Mouse (Mus musculus) ES-Bruce4 (cell line): ENCODE measurements around the gene Nelfe. TPM values are rescaled to one million over a fixed set of nuclear protein-coding genes. Genes with fewer than 3 reads are reported as not detected.
A peak's percentile ranks its signal among the peaks of the same experiment; 100 is the strongest.
"Not testable (repeated sequence)": the region's sequence is repeated elsewhere in the genome, so short reads cannot be mapped to it uniquely, and the experiment has no call there.

Experiments
- H3K27ac ChIP-seq: 2 replicates; pipeline ENCODE4 v1.5.1; 2012; ENCODE audit warnings: low read length, inconsistent platforms; ENCODE audit not compliant: insufficient read depth
- H3K27me3 ChIP-seq: 2 replicates; pipeline ENCODE4 v1.6.1; 2012; ENCODE audit warnings: mild to moderate bottlenecking, low read length, inconsistent platforms; ENCODE audit not compliant: control insufficient read depth, poor library complexity, insufficient read depth, severe bottlenecking
- H3K36me3 ChIP-seq: 2 replicates; pipeline ENCODE4 v1.6.1; 2012; ENCODE audit warnings: inconsistent platforms, mild to moderate bottlenecking, low read length, moderate library complexity; ENCODE audit not compliant: control insufficient read depth, poor library complexity, insufficient read depth, severe bottlenecking
- H3K4me1 ChIP-seq: one replicate; pipeline ENCODE4 v1.8.1; 2011; ENCODE audit warnings: low read length; ENCODE audit not compliant: control insufficient read depth, insufficient read depth
- H3K4me3 ChIP-seq: 2 replicates; pipeline ENCODE4 v1.5.1; 2011; ENCODE audit warnings: low read depth, mild to moderate bottlenecking, low read length
- H3K9ac ChIP-seq: 2 replicates; pipeline ENCODE4 v1.6.1; 2012; ENCODE audit warnings: low read depth, mild to moderate bottlenecking, inconsistent platforms; ENCODE audit not compliant: poor library complexity, severe bottlenecking
- H3K9me3 ChIP-seq: replicated peaks from 2 replicates; pipeline ENCODE4 v1.6.1; 2012; ENCODE audit warnings: mild to moderate bottlenecking, low read length, inconsistent platforms; ENCODE audit not compliant: control insufficient read depth, poor library complexity, insufficient read depth, severe bottlenecking
- CTCF ChIP-seq: IDR thresholded peaks from one replicate; pipeline ENCODE4 v1.8.1; 2011; ENCODE audit warnings: low read depth, low read length
- EP300 ChIP-seq: IDR thresholded peaks from 2 replicates; pipeline ENCODE4 v1.6.1; 2011; ENCODE audit warnings: low read depth, low read length; ENCODE audit not compliant: insufficient read depth
- POLR2A ChIP-seq: IDR thresholded peaks from one replicate; pipeline ENCODE4 v1.8.1; 2011; ENCODE audit warnings: low read length; ENCODE audit not compliant: insufficient read depth
- polyA plus RNA-seq: library from polyadenylated mRNA; stranded (reverse); fragments of >200 nt; gene quantifications from 2 replicates; pipeline ENCODE4 v1.2.4, GENCODE M21; 2011; ENCODE audit warnings: low read depth; ENCODE audit not compliant: missing spikeins, insufficient read depth, insufficient read length

Gene Nelfe
- polyA plus RNA-seq, 1 experiment, result 53.0 TPM

- Histone ChIP-seq H3K27me3 (no peaks in the 10 kb centered on the region), H3K36me3 (no peaks in the 10 kb centered on the region), H3K4me3 (no peak overlapping the region), H3K9me3 (no peaks in the 10 kb centered on the region), H3K4me1 (no peaks in the 10 kb centered on the region), H3K27ac (no peak overlapping the region), H3K9ac (no peak overlapping the region)
- TF ChIP-seq CTCF (no peak), EP300 (no peak), POLR2A (no peak)
These were observed 43.0 kb upstream of the Nelfe start for GRCm38 (mm10) chr17:34807176-34807575.

GRCm38 (mm10) chr17:34808599-34809205, 41.5 kb upstream of the Nelfe start:
- TF ChIP-seq EP300, result no peak
- TF ChIP-seq POLR2A, result no peak
- TF ChIP-seq CTCF, result no peak
- Histone ChIP-seq H3K4me1 (no peaks in the 10 kb centered on the region), H3K36me3 (no peaks in the 10 kb centered on the region), H3K9ac (no peak overlapping the region), H3K27ac (no peak overlapping the region), H3K27me3 (no peaks in the 10 kb centered on the region), H3K9me3 (no peaks in the 10 kb centered on the region), H3K4me3 (no peak overlapping the region)

- H3K36me3 ChIP-seq, H3K4me1 ChIP-seq, H3K9me3 ChIP-seq, H3K9ac ChIP-seq, H3K27me3 ChIP-seq, H3K27ac ChIP-seq, H3K4me3 ChIP-seq: not testable (repeated sequence)
These were observed 39.8 kb upstream of the Nelfe start for GRCm38 (mm10) chr17:34810411-34810810.

GRCm38 (mm10) chr17:34810811-34811210, 39.4 kb upstream of the Nelfe start:
- H3K4me3 ChIP-seq, H3K27ac ChIP-seq, H3K36me3 ChIP-seq, H3K9me3 ChIP-seq, H3K4me1 ChIP-seq, H3K9ac ChIP-seq, H3K27me3 ChIP-seq: not testable (repeated sequence)

- Histone ChIP-seq H3K4me1 (no peaks in the 10 kb centered on the region), H3K4me3 (no peak overlapping the region), H3K9ac (no peak overlapping the region), H3K36me3 (no peaks in the 10 kb centered on the region), H3K27me3 (no peaks in the 10 kb centered on the region), H3K27ac (no peak overlapping the region), H3K9me3 (no peaks in the 10 kb centered on the region)
- no peak for TF ChIP-seq POLR2A
- no peak for TF ChIP-seq EP300
- no peak for TF ChIP-seq CTCF
These were observed 38.9 kb upstream of the Nelfe start for GRCm38 (mm10) chr17:34811275-34811674.

- TF ChIP-seq CTCF, result peak; percentile 75
- not testable (repeated sequence) for H3K9ac ChIP-seq, H3K4me3 ChIP-seq, H3K36me3 ChIP-seq, H3K9me3 ChIP-seq, H3K27ac ChIP-seq, H3K27me3 ChIP-seq, H3K4me1 ChIP-seq
These were observed 36.4 kb upstream of the Nelfe start for GRCm38 (mm10) chr17:34813747-34814146.
